8 mouse cellular contexts compared by ENCODE assay signal in the genomic region with DNA sequence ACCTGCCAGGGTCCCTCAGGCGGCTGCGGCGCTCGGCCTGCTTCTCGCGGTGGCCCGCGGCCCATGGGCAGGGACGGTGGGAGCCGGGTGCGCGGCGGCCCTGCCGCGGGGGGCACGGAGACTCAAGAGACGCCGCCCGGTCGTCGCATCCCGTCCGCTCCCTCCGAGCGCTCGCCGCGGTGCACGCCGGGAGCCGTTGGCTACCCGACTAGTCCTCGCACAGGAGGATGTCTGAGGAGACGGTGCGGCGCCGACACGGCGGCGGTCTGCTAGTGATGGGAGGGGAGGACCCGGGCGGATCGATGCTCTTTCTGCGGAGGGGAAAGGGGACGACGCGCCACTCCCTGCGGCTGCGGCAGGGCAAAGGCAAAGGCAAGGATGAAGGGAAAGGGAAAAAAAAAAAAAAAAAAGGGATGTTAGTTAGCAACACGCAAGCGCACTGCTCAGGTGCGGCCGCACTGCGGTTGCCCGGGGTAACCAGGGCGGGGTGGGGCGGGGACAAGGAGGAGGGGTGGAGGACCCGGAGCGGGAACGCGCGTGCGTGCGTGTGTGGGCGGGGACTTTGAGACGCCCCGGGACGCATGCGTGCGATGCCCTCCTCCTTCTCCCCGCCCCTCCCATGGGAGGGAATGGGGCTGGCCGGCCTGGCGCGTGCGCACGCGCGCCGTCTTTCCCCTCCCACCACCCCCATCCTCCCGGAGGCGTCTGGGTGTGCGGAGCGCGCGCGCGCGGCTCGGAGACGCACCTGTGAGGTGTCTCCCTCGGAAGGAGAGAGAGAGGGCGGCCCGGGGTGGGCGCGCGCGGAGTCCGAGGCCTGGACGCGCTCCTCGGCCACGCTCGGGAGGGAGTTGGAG. TPM values are rescaled to one million over a fixed set of nuclear protein-coding genes. Genes with fewer than 3 reads are reported as not detected.
DNase-seq lines count a peak whose midpoint lies in the region; ATAC-seq and TF ChIP-seq lines count a peak whose summit lies in the region.

A gene (minus strand): TSS at position 412 of the 854 bp plus-strand sequence.
A gene (plus strand): TSS at position 679 of the 854 bp plus-strand sequence.

- peak within 1 kb of the TSS; percentile 83 for H3K4me2 ChIP-seq in CH12.LX (ENCODE audit: insufficient read depth, low read depth, poor library complexity, severe bottlenecking)
- H3K4me2 ChIP-seq in forebrain, embryonic 11.5 days (ENCODE audit: low read depth, low read length, severe bottlenecking): peak within 1 kb of the TSS; percentile 94
- H3K4me2 ChIP-seq in heart, embryonic 16.5 days (ENCODE audit: low read depth, low read length): peak within 1 kb of the TSS; percentile 94
- H3K4me2 ChIP-seq in liver, embryonic 15.5 days: peak within 1 kb of the TSS; percentile 97
- peak within 1 kb of the TSS; percentile 96 for H3K4me2 ChIP-seq in neural tube, embryonic 12.5 days (replicated peaks)

- peaks cover 0 to 18% of the 10 kb centered on the region in 2 experiments; a peak in 3 of 4 replicates for H3K4me1 ChIP-seq in CH12.LX (ENCODE audit: control insufficient read depth in 1 of 2, insufficient read depth in 2 of 2)
- peaks cover 7% of the 10 kb centered on the region; the same call in 1 of the 2 replicates for H3K4me1 ChIP-seq in forebrain, embryonic 11.5 days (replicated peaks; ENCODE audit: control insufficient read depth, insufficient read depth, low read length)
- peaks cover 15% of the 10 kb centered on the region for H3K4me1 ChIP-seq in heart, embryonic 16.5 days (ENCODE audit: control insufficient read depth, insufficient read depth, low read length)
- H3K4me1 ChIP-seq in liver, embryonic 15.5 days (replicated peaks): peaks cover 25% of the 10 kb centered on the region
- peaks cover 37% of the 10 kb centered on the region for H3K4me1 ChIP-seq in neural tube, embryonic 12.5 days

- ATAC-seq in forebrain, embryonic 11.5 days (replicated peaks; ENCODE audit: low FRiP score): peak; percentile 90
- ATAC-seq in heart, embryonic 16.5 days (replicated peaks; ENCODE audit: extremely low read depth, insufficient read depth, low FRiP score): peak; percentile 97
- peak; percentile 95 for ATAC-seq in liver, embryonic 15.5 days (ENCODE audit: insufficient read depth)
- peak; percentile 93 for ATAC-seq in neural tube, embryonic 12.5 days (ENCODE audit: low FRiP score, low read depth)

- no peak for TF ChIP-seq EP300 in CH12.LX (IDR thresholded peaks at IDR 0.05; ENCODE audit: low read length)

- under 1% methylated on average over 76 of the region's 103 CpGs for WGBS in forebrain, embryonic 11.5 days
- under 1% methylated on average over 92 of the region's 103 CpGs for WGBS in heart, embryonic 16.5 days
- WGBS in liver, embryonic 15.5 days (ENCODE audit: insufficient replicate concordance): under 1% methylated on average over 101 of the region's 103 CpGs
- under 1% methylated on average over 100 of the region's 103 CpGs for WGBS in neural tube, embryonic 12.5 days

- H3K27me3 ChIP-seq in CH12.LX (replicated peaks): peaks cover 42% of the 10 kb centered on the region
- peaks cover 4% of the 10 kb centered on the region for H3K27me3 ChIP-seq in forebrain, embryonic 11.5 days (ENCODE audit: control insufficient read depth, insufficient read depth, low read length)
- peaks cover 32% of the 10 kb centered on the region for H3K27me3 ChIP-seq in heart, embryonic 16.5 days (ENCODE audit: control insufficient read depth, insufficient read depth, low read length)
- peaks cover 64% of the 10 kb centered on the region for H3K27me3 ChIP-seq in liver, embryonic 15.5 days
- H3K27me3 ChIP-seq in neural tube, embryonic 12.5 days (replicated peaks): peaks cover 9% of the 10 kb centered on the region

- peak within 1 kb of the TSS; percentile 75 for H3K9ac ChIP-seq in CH12.LX (ENCODE audit: insufficient read depth, low read depth)
- H3K9ac ChIP-seq in forebrain, embryonic 11.5 days (ENCODE audit: low read length): peak within 1 kb of the TSS; percentile 97
- peak within 1 kb of the TSS; percentile 96 for H3K9ac ChIP-seq in heart, embryonic 16.5 days (ENCODE audit: low read length)
- H3K9ac ChIP-seq in liver, embryonic 15.5 days: peak within 1 kb of the TSS; percentile 75
- peak within 1 kb of the TSS; percentile 96 for H3K9ac ChIP-seq in neural tube, embryonic 12.5 days

- H3K9me3 ChIP-seq in CH12.LX (replicated peaks; ENCODE audit: low read length): no peaks in the 10 kb centered on the region
- no peaks in the 10 kb centered on the region for H3K9me3 ChIP-seq in forebrain, embryonic 11.5 days (ENCODE audit: control insufficient read depth, low read length)
- H3K9me3 ChIP-seq in heart, embryonic 16.5 days (replicated peaks; ENCODE audit: control insufficient read depth, low read length): no peaks in the 10 kb centered on the region
- H3K9me3 ChIP-seq in liver, embryonic 15.5 days (replicated peaks): no peaks in the 10 kb centered on the region
- H3K9me3 ChIP-seq in neural tube, embryonic 12.5 days: no peaks in the 10 kb centered on the region

- in situ Hi-C loops in CH12.LX (cut with MboI; ENCODE audit: low pct_ligation_motif_present, low pct_unique_long_range_greater_than_20kb, low sequenced_read_pairs): loop anchor here (5.0 to 25.0 kb wide), 2 partner anchors 90 to 425 kb away; a partner anchor contains a TSS

- H3K36me3 ChIP-seq in CH12.LX (replicated peaks in 1 of 2; ENCODE audit: control insufficient read depth in 1 of 2, insufficient read depth in 1 of 2, low read length in 1 of 2): peaks cover 0 to 15% of the 10 kb centered on the region in 2 experiments
- H3K36me3 ChIP-seq in forebrain, embryonic 11.5 days (ENCODE audit: control insufficient read depth, insufficient read depth, low read length): no peaks in the 10 kb centered on the region
- H3K36me3 ChIP-seq in heart, embryonic 16.5 days (ENCODE audit: control insufficient read depth, insufficient read depth): no peaks in the 10 kb centered on the region
- H3K36me3 ChIP-seq in liver, embryonic 15.5 days (replicated peaks): 0 out of 2 replicates have a peak, but pooled peaks cover 2% of the 10 kb centered on the region
- peaks cover 3% of the 10 kb centered on the region; the same call in 1 of the 2 replicates for H3K36me3 ChIP-seq in neural tube, embryonic 12.5 days

- dilution Hi-C loops in CH12.LX (cut with MboI; ENCODE audit: extremely low pct_ligation_motif_present, extremely low pct_unique_long_range_greater_than_20kb, low sequenced_read_pairs): no loop called here

- TF ChIP-seq RAD21 in CH12.LX (IDR thresholded peaks at IDR 0.05; ENCODE audit: low read depth, low read length): no peak

- DNase-seq in CH12.LX (ENCODE audit: extremely low read depth): peak; percentile 97
- peak; percentile 95 for DNase-seq in c-Kit-positive CD71-positive TER-119-negative erythroid progenitor cells, embryonic 14.5 days (ENCODE audit: low read depth)
- DNase-seq in forebrain, embryonic 11.5 days (ENCODE audit: low spot score): peak; percentile 100
- DNase-seq in kidney, postnatal 36 days: peak; percentile 98 to 99
- peak; percentile 97 for DNase-seq in telencephalon, adult 2 months (ENCODE audit: low read depth, low spot score)

- no peak within 1 kb of the TSS for H3K27ac ChIP-seq in CH12.LX (ENCODE audit: insufficient read depth, low read depth)
- peak within 1 kb of the TSS; percentile 87 for H3K27ac ChIP-seq in forebrain, embryonic 11.5 days (ENCODE audit: low read depth, low read length)
- H3K27ac ChIP-seq in heart, embryonic 16.5 days (ENCODE audit: low read length): peak within 1 kb of the TSS; percentile 87
- H3K27ac ChIP-seq in liver, embryonic 15.5 days (replicated peaks): peak within 1 kb of the TSS; percentile 65
- H3K27ac ChIP-seq in neural tube, embryonic 12.5 days: peak within 1 kb of the TSS; percentile 92

- no peaks in the 10 kb centered on the region; the same call in 1 of the 2 replicates for H3K79me2 ChIP-seq in CH12.LX (replicated peaks; ENCODE audit: control insufficient read depth, extremely low read depth, insufficient read depth, poor library complexity, severe bottlenecking)

- TF ChIP-seq CTCF in CH12.LX (conservative IDR thresholded peaks at IDR 0.05 in 1 of 2, IDR thresholded peaks at IDR 0.05 in 1 of 2; ENCODE audit: low read depth in 2 of 2, low read length in 2 of 2): no peak

- H3K4me3 ChIP-seq in CH12.LX (replicated peaks in 1 of 3; ENCODE audit: low read depth in 2 of 3, low read length in 2 of 3, poor library complexity in 1 of 3): peak within 1 kb of the TSS; percentile 50 to 84 (median 77)
- H3K4me3 ChIP-seq in forebrain, embryonic 11.5 days (ENCODE audit: low read depth, low read length): peak within 1 kb of the TSS; percentile 99
- peak within 1 kb of the TSS; percentile 98 for H3K4me3 ChIP-seq in heart, embryonic 16.5 days (ENCODE audit: low read length)
- H3K4me3 ChIP-seq in liver, embryonic 15.5 days (replicated peaks): peak within 1 kb of the TSS; percentile 92
- peak within 1 kb of the TSS; percentile 97 for H3K4me3 ChIP-seq in neural tube, embryonic 12.5 days

- TF ChIP-seq POLR2A in CH12.LX (IDR thresholded peaks at IDR 0.05; ENCODE audit: low read depth, low read length): peak; percentile 88

TF ChIP-seq in CH12.LX, 34 proteins besides CTCF, POLR2A, EP300 and RAD21 (continues in another document):
- TF ChIP-seq ZKSCAN1 (IDR thresholded peaks at IDR 0.05; ENCODE audit: borderline replicate concordance, low read depth, low read length): no peak
- TF ChIP-seq MYC (IDR thresholded peaks at IDR 0.05; ENCODE audit: low read depth, low read length): no peak
- TF ChIP-seq MAFK (IDR thresholded peaks at IDR 0.05; ENCODE audit: insufficient replicate concordance, low read length): no peak
- no peak for TF ChIP-seq USF1 (IDR thresholded peaks at IDR 0.05; ENCODE audit: low read depth, low read length)
- TF ChIP-seq GABPA (IDR thresholded peaks at IDR 0.05; ENCODE audit: insufficient replicate concordance, low read depth, low read length): no peak

RNA-seq across cellular contexts. Expression of the first gene that starts in this region (rescaled TPM):
- total RNA-seq in CH12.LX (2012; rRNA removed) (0.34 and 0.76 TPM in 2 replicates), CH12.LX (2014; rRNA removed) (0.28 and 0.75 TPM in 2 replicates)
- 1.4 and 1.5 TPM in 2 replicates for polyA plus RNA-seq in CH12.LX (2012; ENCODE audit: insufficient read length, low read depth)
- polyA plus RNA-seq in forebrain, embryonic 11.5 days (2014; fragmentation: Nextera tagmentation; extraction: Ambion mirVana): 17.3 and 18.6 TPM in 2 replicates
- polyA plus RNA-seq in heart, embryonic 16.5 days (2015; fragmentation: Nextera tagmentation; extraction: Ambion mirVana): 3.1 and 3.2 TPM in 2 replicates
- polyA plus RNA-seq in liver, embryonic 15.5 days (2015; fragmentation: Nextera tagmentation; extraction: Ambion mirVana): 0.45 and 0.47 TPM in 2 replicates
- 36.4 and 42.2 TPM in 2 replicates for polyA plus RNA-seq in neural tube, embryonic 12.5 days (2016; fragmentation: Nextera tagmentation; extraction: Ambion mirVana)

RNA-seq across cellular contexts. Expression of the second gene that starts in this region (rescaled TPM):
- total RNA-seq in CH12.LX (2012; rRNA removed) (7.1 and 7.4 TPM in 2 replicates), CH12.LX (2014; rRNA removed) (13.4 and 14.3 TPM in 2 replicates)
- polyA plus RNA-seq in CH12.LX (2012; ENCODE audit: insufficient read length, low read depth): 12.3 and 12.7 TPM in 2 replicates
- polyA plus RNA-seq in forebrain, embryonic 11.5 days (2014; fragmentation: Nextera tagmentation; extraction: Ambion mirVana): 139 and 166 TPM in 2 replicates
- polyA plus RNA-seq in heart, embryonic 16.5 days (2015; fragmentation: Nextera tagmentation; extraction: Ambion mirVana): 54.2 and 56.0 TPM in 2 replicates
- polyA plus RNA-seq in liver, embryonic 15.5 days (2015; fragmentation: Nextera tagmentation; extraction: Ambion mirVana): 11.7 and 13.7 TPM in 2 replicates
- polyA plus RNA-seq in neural tube, embryonic 12.5 days (2016; fragmentation: Nextera tagmentation; extraction: Ambion mirVana): 138 and 160 TPM in 2 replicates
